Mouse (Mus musculus) forebrain, embryonic 11.5 days (tissue): Measurements from ENCODE around the gene Atp2c2. TPM values are rescaled to one million over a fixed set of nuclear protein-coding genes. Genes with fewer than 3 reads are reported as not detected.

Experiments
- ATAC-seq: fragments of 200-750 bp; cut with Nextera tagmentation; replicated peaks from 2 replicates; pipeline ENCODE4 v1.8.0; 2017; ENCODE audit warnings: moderate TSS enrichment; ENCODE audit not compliant: low FRiP score
- DNase-seq: peaks from one replicate; pipeline ENCODE4 v3.0.0-alpha.2; 2017; ENCODE audit warnings: low spot score
- H3K27ac ChIP-seq: fragments of 300-500 bp; sonication (generic); 2 replicates; pipeline ENCODE4 v1.5.1; 2014; ENCODE audit warnings: low read depth, low read length
- H3K27me3 ChIP-seq: fragments of 300-500 bp; sonication (generic); 2 replicates; pipeline ENCODE4 v1.6.1; 2014; ENCODE audit warnings: mild to moderate bottlenecking, low read length, mixed read lengths; ENCODE audit not compliant: control insufficient read depth, insufficient read depth
- H3K36me3 ChIP-seq: fragments of 300-500 bp; sonication (generic); 2 replicates; pipeline ENCODE4 v1.6.1; 2014; ENCODE audit warnings: mild to moderate bottlenecking, low read length, moderate library complexity, mixed read lengths; ENCODE audit not compliant: control insufficient read depth, insufficient read depth
- H3K4me1 ChIP-seq: fragments of 300-500 bp; sonication (generic); replicated peaks from 2 replicates; pipeline ENCODE4 v1.6.1; 2014; ENCODE audit warnings: low read length, mixed read lengths; ENCODE audit not compliant: control insufficient read depth, insufficient read depth
- H3K4me2 ChIP-seq: fragments of 300-500 bp; sonication (generic); 2 replicates; pipeline ENCODE4 v1.6.1; 2014; ENCODE audit warnings: low read depth, mild to moderate bottlenecking, low read length, moderate library complexity, mixed read lengths; ENCODE audit not compliant: severe bottlenecking
- H3K4me3 ChIP-seq: fragments of 300-500 bp; sonication (generic); 2 replicates; pipeline ENCODE4 v1.5.1; 2014; ENCODE audit warnings: low read depth, low read length
- H3K9ac ChIP-seq: fragments of 300-500 bp; sonication (generic); 2 replicates; pipeline ENCODE4 v1.6.1; 2014; ENCODE audit warnings: low read length
- H3K9me3 ChIP-seq: fragments of 300-500 bp; sonication (generic); 2 replicates; pipeline ENCODE4 v1.6.1; 2016; ENCODE audit warnings: low read length, mixed read lengths; ENCODE audit not compliant: control insufficient read depth
- WGBS: fragments of 180-500 bp; shearing (Covaris S2); extraction: QIAGEN DNeasy Blood & Tissue Kit; methylation state at CpG from one replicate; pipeline ENCODE4 v1.1.7; 2014; 5-methylcytosine and 5-hydroxymethylcytosine counted together
- polyA plus RNA-seq: library from polyadenylated mRNA; unstranded; fragments of >200 nt; fragmentation: Nextera tagmentation; extraction: Ambion mirVana; gene quantifications from 2 replicates; pipeline ENCODE4 v1.2.1, GENCODE M21; 2014

Atp2c2 gene
- polyA plus RNA-seq, 1 experiment from 2014 or later: 1.0 TPM

DNA sequence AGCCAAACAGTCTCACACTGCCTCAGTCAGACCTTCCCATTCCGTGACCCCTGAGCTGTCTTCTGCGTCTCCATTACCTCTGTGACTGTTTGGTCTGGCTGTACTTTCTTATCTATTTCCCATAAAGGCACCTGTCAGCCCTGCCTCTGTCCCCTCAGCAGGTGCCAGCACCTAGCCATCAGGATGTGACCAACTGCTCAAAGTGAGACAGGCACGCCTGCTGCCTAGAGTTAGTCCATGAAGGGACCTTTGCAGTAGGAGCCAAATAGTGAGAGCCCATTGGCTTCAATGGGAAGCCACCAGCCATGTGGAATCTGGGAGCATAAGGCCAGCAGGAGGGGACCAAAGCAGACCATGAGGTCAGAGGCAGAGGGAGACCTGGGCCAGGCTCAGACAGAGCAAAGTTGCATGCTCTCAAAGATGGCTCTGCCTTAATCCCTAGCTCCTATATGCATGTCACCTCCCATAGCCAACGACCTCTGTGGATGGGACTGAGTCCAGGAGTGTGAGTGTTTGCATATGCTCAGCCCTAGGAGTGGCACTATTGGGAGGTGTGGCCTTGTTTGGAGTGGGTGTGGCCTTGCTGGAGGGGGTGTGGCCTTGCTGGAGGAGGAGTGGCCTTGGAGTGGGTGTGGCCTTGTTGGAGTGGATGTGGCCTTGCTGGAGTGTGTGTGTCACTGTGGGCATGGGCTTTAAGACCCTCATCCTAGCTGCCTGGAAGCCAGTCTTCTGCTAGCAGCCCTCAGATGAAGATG lies 81.5 kb downstream of the Atp2c2 start:
- ATAC-seq: no peak
- DNase-seq: no peak
- H3K36me3 ChIP-seq: no peaks in the 10 kb centered on the region
- 70% methylated on average over 4 of the region's 4 CpGs for WGBS
- H3K4me3 ChIP-seq: no peak overlapping the region
- H3K9me3 ChIP-seq: no peaks in the 10 kb centered on the region
- peaks cover 8% of the 10 kb centered on the region; the same call in 1 of the 2 replicates for H3K4me1 ChIP-seq
- H3K27me3 ChIP-seq: no peaks in the 10 kb centered on the region
- H3K4me2 ChIP-seq: no peak overlapping the region
- H3K9ac ChIP-seq: no peak overlapping the region
- no peak overlapping the region for H3K27ac ChIP-seq

GRCm38 (mm10) chr8:119782715-119783114 lies 82.9 kb downstream of the Atp2c2 start:
- no peaks in the 10 kb centered on the region for H3K9me3 ChIP-seq
- H3K4me1 ChIP-seq: peaks cover 10% of the 10 kb centered on the region; the same call in 1 of the 2 replicates
- 9% methylated on average over 5 of the region's 5 CpGs for WGBS
- ATAC-seq: no peak
- H3K36me3 ChIP-seq: no peaks in the 10 kb centered on the region
- no peak overlapping the region for H3K4me3 ChIP-seq
- H3K27ac ChIP-seq: no peak overlapping the region
- no peak overlapping the region for H3K9ac ChIP-seq
- H3K27me3 ChIP-seq: no peaks in the 10 kb centered on the region
- H3K4me2 ChIP-seq: no peak overlapping the region
- peak; percentile 82 for DNase-seq

DNA sequence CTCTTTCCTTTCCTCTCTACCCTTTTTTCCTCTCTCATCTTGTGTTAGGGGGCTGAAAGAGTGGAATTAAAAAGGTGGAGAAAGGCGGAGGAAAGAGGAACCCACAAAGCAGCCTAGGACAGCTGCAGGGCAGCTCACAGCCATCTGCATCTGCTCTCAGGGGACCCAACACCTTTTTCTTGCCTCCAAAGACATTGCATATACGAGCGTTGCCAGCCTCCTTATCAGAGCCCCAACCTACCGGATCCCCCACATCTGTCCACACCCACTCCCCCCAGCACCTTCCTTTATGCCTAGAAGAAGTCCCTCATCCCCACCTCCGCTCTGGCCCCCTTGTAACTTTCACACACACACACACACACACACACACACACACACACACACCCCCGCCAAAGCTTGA lies 83.8 kb downstream of the Atp2c2 start:
- WGBS: 73% methylated on average over 6 of the region's 6 CpGs
- Histone ChIP-seq H3K27me3 (no peaks in the 10 kb centered on the region), H3K4me1 (peaks cover 10% of the 10 kb centered on the region; the same call in 1 of the 2 replicates), H3K36me3 (no peaks in the 10 kb centered on the region), H3K9me3 (no peaks in the 10 kb centered on the region), H3K9ac (no peak overlapping the region), H3K4me2 (no peak overlapping the region), H3K27ac (no peak overlapping the region), H3K4me3 (no peak overlapping the region)
- no peak for DNase-seq
- ATAC-seq: no peak

DNA sequence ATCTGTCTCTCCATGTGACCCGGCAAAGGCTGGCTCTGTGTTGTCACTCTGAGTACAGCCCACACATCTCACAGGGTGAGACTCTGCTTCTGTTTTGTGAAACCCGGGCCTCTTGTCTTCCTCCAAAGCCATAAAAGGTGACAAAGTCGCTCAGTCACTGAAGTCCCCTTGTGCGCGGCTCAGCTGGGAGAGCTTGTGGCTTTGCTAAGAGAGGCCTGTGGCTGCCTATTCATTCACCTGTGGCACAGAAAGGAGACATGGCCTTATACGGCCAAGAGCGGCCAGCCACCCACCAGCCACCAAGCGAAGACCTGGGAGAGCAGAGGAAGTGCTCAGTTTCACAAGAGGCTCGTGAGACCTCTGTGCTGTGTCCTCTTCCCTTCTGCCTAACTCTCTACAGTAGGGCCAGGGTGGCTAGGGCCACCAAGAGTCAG lies 84.3 kb downstream of the Atp2c2 start:
- H3K9ac ChIP-seq: no peak overlapping the region
- H3K27ac ChIP-seq: no peak overlapping the region
- H3K9me3 ChIP-seq: no peaks in the 10 kb centered on the region
- H3K4me1 ChIP-seq: peaks cover 8% of the 10 kb centered on the region; the same call in 1 of the 2 replicates
- H3K27me3 ChIP-seq: no peaks in the 10 kb centered on the region
- H3K4me2 ChIP-seq: no peak overlapping the region
- H3K4me3 ChIP-seq: no peak overlapping the region
- no peaks in the 10 kb centered on the region for H3K36me3 ChIP-seq
- ATAC-seq: no peak
- no peak for DNase-seq
- 42% methylated on average over 9 of the region's 9 CpGs for WGBS

- Histone ChIP-seq H3K9ac (no peak overlapping the region), H3K27me3 (no peaks in the 10 kb centered on the region), H3K4me1 (peaks cover 8% of the 10 kb centered on the region; the same call in 1 of the 2 replicates), H3K9me3 (no peaks in the 10 kb centered on the region), H3K36me3 (no peaks in the 10 kb centered on the region), H3K4me3 (no peak overlapping the region), H3K4me2 (no peak overlapping the region), H3K27ac (no peak overlapping the region)
- WGBS: 58% methylated on average over 7 of the region's 7 CpGs
- DNase-seq: no peak
- ATAC-seq: no peak
Measured at GRCm38 (mm10) chr8:119784676-119785075, 84.9 kb downstream of the Atp2c2 start.

DNA sequence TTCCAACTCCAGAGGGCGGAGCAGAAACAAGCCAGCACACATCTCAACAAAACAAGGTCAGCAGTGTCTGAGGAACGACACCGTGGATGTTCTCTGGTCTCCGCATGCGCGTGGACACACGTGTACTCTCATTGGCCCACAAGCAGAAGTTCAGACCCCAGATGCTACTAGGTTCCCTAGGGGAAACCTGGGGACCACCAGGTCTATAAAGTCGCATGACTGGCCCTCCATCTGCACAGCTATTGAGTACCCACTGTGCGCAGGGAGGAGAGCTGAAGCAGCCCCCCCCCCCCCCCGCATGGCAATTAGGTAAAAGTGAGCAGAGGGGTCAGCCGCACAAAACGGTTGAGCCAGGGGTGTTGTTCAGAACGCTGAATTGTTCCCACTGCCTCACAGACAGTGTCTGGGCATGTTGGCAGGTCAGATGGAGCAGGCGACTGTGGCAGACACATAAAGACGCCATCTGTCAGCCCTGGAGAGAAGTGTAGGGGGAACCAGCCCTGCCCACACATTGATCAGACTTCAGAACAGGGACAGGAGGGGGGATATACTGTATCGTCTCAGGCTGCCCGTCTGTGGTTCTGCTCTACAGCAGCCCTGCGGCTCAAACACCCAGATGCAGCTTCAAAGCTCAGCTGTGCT lies 86.1 kb downstream of the Atp2c2 start:
- peaks cover 8% of the 10 kb centered on the region; the same call in 1 of the 2 replicates for H3K4me1 ChIP-seq
- 42% methylated on average over 18 of the region's 18 CpGs for WGBS

DNA sequence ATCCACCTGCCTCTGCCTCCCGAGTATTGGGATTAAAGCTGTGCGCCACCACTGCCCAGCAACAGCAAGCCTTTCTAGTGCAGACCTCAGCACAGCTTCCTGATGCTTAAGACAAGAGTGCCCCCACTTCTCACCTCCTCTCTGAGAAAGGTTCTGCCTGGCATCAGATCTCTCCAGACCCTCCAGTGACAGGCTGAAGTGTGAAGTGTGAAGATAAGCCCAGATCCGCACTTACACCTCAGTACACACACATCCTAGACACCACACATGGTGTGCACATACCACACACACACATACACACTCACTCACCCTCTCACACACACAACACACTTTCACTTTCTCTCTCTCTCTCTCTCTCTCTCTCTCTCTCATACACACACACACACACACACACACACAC lies 87.1 kb downstream of the Atp2c2 start:
- no peak overlapping the region for H3K4me2 ChIP-seq
- no peaks in the 10 kb centered on the region for H3K36me3 ChIP-seq
- no peaks in the 10 kb centered on the region for H3K9me3 ChIP-seq
- peaks cover 14% of the 10 kb centered on the region; the same call in 1 of the 2 replicates for H3K4me1 ChIP-seq
- no peak for ATAC-seq
- no peak overlapping the region for H3K4me3 ChIP-seq
- no peaks in the 10 kb centered on the region for H3K27me3 ChIP-seq
- H3K9ac ChIP-seq: no peak overlapping the region
- DNase-seq: no peak
- 82% methylated on average over 3 of the region's 3 CpGs for WGBS
- no peak overlapping the region for H3K27ac ChIP-seq

More for the DNA sequence above, 86.1 kb downstream of the Atp2c2 start:
- ATAC-seq: peak; percentile 42
- Histone ChIP-seq H3K27me3 (no peaks in the 10 kb centered on the region), H3K4me3 (no peak overlapping the region), H3K27ac (peak overlapping the region; percentile 37), H3K4me2 (no peak overlapping the region), H3K9me3 (no peaks in the 10 kb centered on the region), H3K9ac (no peak overlapping the region), H3K36me3 (no peaks in the 10 kb centered on the region)
- peak; percentile 60 for DNase-seq

- 56% methylated on average over 4 of the region's 4 CpGs for WGBS
Measured at GRCm38 (mm10) chr8:119787341-119787740, 87.5 kb downstream of the Atp2c2 start.

More at GRCm38 (mm10) chr8:119787341-119787740, 87.5 kb downstream of the Atp2c2 start:
- no peak overlapping the region for H3K4me3 ChIP-seq
- no peak overlapping the region for H3K27ac ChIP-seq
- H3K4me2 ChIP-seq: no peak overlapping the region
- peaks cover 19% of the 10 kb centered on the region; the same call in 1 of the 2 replicates for H3K4me1 ChIP-seq
- H3K9ac ChIP-seq: no peak overlapping the region
- no peaks in the 10 kb centered on the region for H3K36me3 ChIP-seq
- H3K27me3 ChIP-seq: no peaks in the 10 kb centered on the region
- ATAC-seq (no peak), DNase-seq (no peak)
- H3K9me3 ChIP-seq: no peaks in the 10 kb centered on the region
